Mouse (Mus musculus) frontal cortex, adult 2 months (tissue): ENCODE measurements at regions not wholly inside any gene's neighbourhood (a gene's known extent, or its start where the extent isn't known, plus 50 kb on each side); places are given as distances from the start of the nearest gene placed in this dataset.

Experiments
- DNase-seq, 2 experiments: peaks; one replicate each; pipeline ENCODE4 v3.0.0; 2022; ENCODE audit warnings: low spot score in 1 of 2; ENCODE audit errors: extremely low spot score in 1 of 2

GRCm38 (mm10) chrX:61305301-61305890 is 120.0 kb upstream of the Cdr1 start:
- DNase-seq = peak in 1 of 2 experiments; percentile 12

GRCm38 (mm10) chrX:61304464-61304863 is 119.1 kb upstream of the Cdr1 start:
- DNase-seq = peak in 1 of 2 experiments; percentile 18
